Mouse (Mus musculus): ENCODE measurements around the gene St3gal6. TPM values are rescaled to one million over a fixed set of nuclear protein-coding genes. Genes with fewer than 3 reads are reported as not detected.

St3gal6 gene
- polyA plus RNA-seq, 1 experiment from 2014 or later = 14.7 TPM

GRCm38 (mm10) chr16:58456445-58456844, 67.6 kb downstream of the St3gal6 start:
- H3K36me3 ChIP-seq (ENCODE audit: control insufficient read depth, insufficient read depth, low read length) = 0 out of 2 replicates have a peak, but pooled peaks cover 2% of the 10 kb centered on the region
- H3K4me1 ChIP-seq (ENCODE audit: control insufficient read depth, insufficient read depth, low read length) = no peaks in the 10 kb centered on the region
- H3K4me2 ChIP-seq (ENCODE audit: low read depth, low read length) = no peak overlapping the region
- H3K27ac ChIP-seq (ENCODE audit: low read length) = no peak overlapping the region
- ATAC-seq (ENCODE audit: insufficient read depth, low FRiP score) = no peak
- WGBS = 79% methylated on average over 5 of the region's 5 CpGs
- no peaks in the 10 kb centered on the region for H3K27me3 ChIP-seq (ENCODE audit: control insufficient read depth, insufficient read depth, low read length)
- H3K9ac ChIP-seq (ENCODE audit: low read length) = no peak overlapping the region
- no peak overlapping the region for H3K4me3 ChIP-seq (replicated peaks; ENCODE audit: low read length)
- H3K9me3 ChIP-seq (replicated peaks; ENCODE audit: control insufficient read depth, low read length) = no peaks in the 10 kb centered on the region

GRCm38 (mm10) chr16:58455118-58455517, 68.9 kb downstream of the St3gal6 start:
- peaks cover 8% of the 10 kb centered on the region for H3K36me3 ChIP-seq (ENCODE audit: control insufficient read depth, insufficient read depth, low read length)
- ATAC-seq (ENCODE audit: insufficient read depth, low FRiP score) = no peak
- no peak overlapping the region for H3K4me3 ChIP-seq (replicated peaks; ENCODE audit: low read length)
- no peaks in the 10 kb centered on the region for H3K27me3 ChIP-seq (ENCODE audit: control insufficient read depth, insufficient read depth, low read length)
- no peaks in the 10 kb centered on the region for H3K4me1 ChIP-seq (ENCODE audit: control insufficient read depth, insufficient read depth, low read length)
- no peak overlapping the region for H3K9ac ChIP-seq (ENCODE audit: low read length)
- 79% methylated on average over 5 of the region's 5 CpGs for WGBS
- no peak overlapping the region for H3K27ac ChIP-seq (ENCODE audit: low read length)
- no peak overlapping the region for H3K4me2 ChIP-seq (ENCODE audit: low read depth, low read length)
- H3K9me3 ChIP-seq (replicated peaks; ENCODE audit: control insufficient read depth, low read length) = no peaks in the 10 kb centered on the region

GRCm38 (mm10) chr16:58454617-58455016, 69.4 kb downstream of the St3gal6 start:
- no peaks in the 10 kb centered on the region for H3K9me3 ChIP-seq (replicated peaks; ENCODE audit: control insufficient read depth, low read length)
- WGBS = 54% methylated on average over 8 of the region's 8 CpGs
- no peak overlapping the region for H3K27ac ChIP-seq (ENCODE audit: low read length)
- no peak overlapping the region for H3K9ac ChIP-seq (ENCODE audit: low read length)
- H3K27me3 ChIP-seq (ENCODE audit: control insufficient read depth, insufficient read depth, low read length) = no peaks in the 10 kb centered on the region
- ATAC-seq (ENCODE audit: insufficient read depth, low FRiP score) = no peak
- H3K4me3 ChIP-seq (replicated peaks; ENCODE audit: low read length) = no peak overlapping the region
- peaks cover 8% of the 10 kb centered on the region for H3K36me3 ChIP-seq (ENCODE audit: control insufficient read depth, insufficient read depth, low read length)
- H3K4me1 ChIP-seq (ENCODE audit: control insufficient read depth, insufficient read depth, low read length) = no peaks in the 10 kb centered on the region
- no peak overlapping the region for H3K4me2 ChIP-seq (ENCODE audit: low read depth, low read length)

GRCm38 (mm10) chr16:58453820-58454219, 70.2 kb downstream of the St3gal6 start:
- no peak overlapping the region for H3K4me2 ChIP-seq (ENCODE audit: low read depth, low read length)
- H3K9me3 ChIP-seq (replicated peaks; ENCODE audit: control insufficient read depth, low read length) = no peaks in the 10 kb centered on the region
- no peak overlapping the region for H3K27ac ChIP-seq (ENCODE audit: low read length)
- no peak overlapping the region for H3K4me3 ChIP-seq (replicated peaks; ENCODE audit: low read length)
- no peak for ATAC-seq (ENCODE audit: insufficient read depth, low FRiP score)
- H3K36me3 ChIP-seq (ENCODE audit: control insufficient read depth, insufficient read depth, low read length) = peaks cover 8% of the 10 kb centered on the region
- no peak overlapping the region for H3K9ac ChIP-seq (ENCODE audit: low read length)
- no peaks in the 10 kb centered on the region for H3K27me3 ChIP-seq (ENCODE audit: control insufficient read depth, insufficient read depth, low read length)
- H3K4me1 ChIP-seq (ENCODE audit: control insufficient read depth, insufficient read depth, low read length) = no peaks in the 10 kb centered on the region

GRCm38 (mm10) chr16:58453138-58453537, 70.9 kb downstream of the St3gal6 start:
- no peaks in the 10 kb centered on the region for H3K27me3 ChIP-seq (ENCODE audit: control insufficient read depth, insufficient read depth, low read length)
- H3K4me1 ChIP-seq (ENCODE audit: control insufficient read depth, insufficient read depth, low read length) = no peaks in the 10 kb centered on the region
- no peaks in the 10 kb centered on the region for H3K9me3 ChIP-seq (replicated peaks; ENCODE audit: control insufficient read depth, low read length)
- peaks cover 8% of the 10 kb centered on the region for H3K36me3 ChIP-seq (ENCODE audit: control insufficient read depth, insufficient read depth, low read length)
- H3K27ac ChIP-seq (ENCODE audit: low read length) = no peak overlapping the region
- no peak overlapping the region for H3K4me3 ChIP-seq (replicated peaks; ENCODE audit: low read length)
- 65% methylated on average over 3 of the region's 3 CpGs for WGBS
- no peak overlapping the region for H3K4me2 ChIP-seq (ENCODE audit: low read depth, low read length)
- ATAC-seq (ENCODE audit: insufficient read depth, low FRiP score) = no peak
- no peak overlapping the region for H3K9ac ChIP-seq (ENCODE audit: low read length)

GRCm38 (mm10) chr16:58451647-58452046, 72.4 kb downstream of the St3gal6 start:
- Histone ChIP-seq H3K9ac (ENCODE audit: low read length) (no peak overlapping the region), H3K4me2 (ENCODE audit: low read depth, low read length) (no peak overlapping the region), H3K4me1 (ENCODE audit: control insufficient read depth, insufficient read depth, low read length) (no peaks in the 10 kb centered on the region), H3K36me3 (ENCODE audit: control insufficient read depth, insufficient read depth, low read length) (peaks cover 12% of the 10 kb centered on the region), H3K27ac (ENCODE audit: low read length) (no peak overlapping the region), H3K9me3 (replicated peaks; ENCODE audit: control insufficient read depth, low read length) (no peaks in the 10 kb centered on the region), H3K4me3 (replicated peaks; ENCODE audit: low read length) (no peak overlapping the region), H3K27me3 (ENCODE audit: control insufficient read depth, insufficient read depth, low read length) (no peaks in the 10 kb centered on the region)
- no peak for ATAC-seq (ENCODE audit: insufficient read depth, low FRiP score)
- 91% methylated on average over 5 of the region's 5 CpGs for WGBS

- no peaks in the 10 kb centered on the region for H3K4me1 ChIP-seq (ENCODE audit: control insufficient read depth, insufficient read depth, low read length)
- no peak overlapping the region for H3K27ac ChIP-seq (ENCODE audit: low read length)
- no peaks in the 10 kb centered on the region for H3K27me3 ChIP-seq (ENCODE audit: control insufficient read depth, insufficient read depth, low read length)
- H3K4me2 ChIP-seq (ENCODE audit: low read depth, low read length) = no peak overlapping the region
- no peak overlapping the region for H3K9ac ChIP-seq (ENCODE audit: low read length)
- WGBS = 69% methylated on average over 6 of the region's 6 CpGs
- no peak for ATAC-seq (ENCODE audit: insufficient read depth, low FRiP score)
- peaks cover 12% of the 10 kb centered on the region for H3K36me3 ChIP-seq (ENCODE audit: control insufficient read depth, insufficient read depth, low read length)
- no peak overlapping the region for H3K4me3 ChIP-seq (replicated peaks; ENCODE audit: low read length)
- H3K9me3 ChIP-seq (replicated peaks; ENCODE audit: control insufficient read depth, low read length) = no peaks in the 10 kb centered on the region
These were observed 73.4 kb downstream of the St3gal6 start for GRCm38 (mm10) chr16:58450648-58451047.

- Histone ChIP-seq H3K4me3 (replicated peaks; ENCODE audit: low read length) (no peak overlapping the region), H3K27me3 (ENCODE audit: control insufficient read depth, insufficient read depth, low read length) (no peaks in the 10 kb centered on the region), H3K36me3 (ENCODE audit: control insufficient read depth, insufficient read depth, low read length) (peaks cover 12% of the 10 kb centered on the region), H3K27ac (ENCODE audit: low read length) (no peak overlapping the region), H3K4me2 (ENCODE audit: low read depth, low read length) (no peak overlapping the region), H3K9me3 (replicated peaks; ENCODE audit: control insufficient read depth, low read length) (no peaks in the 10 kb centered on the region), H3K4me1 (ENCODE audit: control insufficient read depth, insufficient read depth, low read length) (no peaks in the 10 kb centered on the region), H3K9ac (ENCODE audit: low read length) (no peak overlapping the region)
- no peak for ATAC-seq (ENCODE audit: insufficient read depth, low FRiP score)
- 88% methylated on average over 4 of the region's 4 CpGs for WGBS
These were observed 75.0 kb downstream of the St3gal6 start for GRCm38 (mm10) chr16:58449073-58449472.

- H3K9ac ChIP-seq (ENCODE audit: low read length) = no peak overlapping the region
- no peak overlapping the region for H3K4me3 ChIP-seq (replicated peaks; ENCODE audit: low read length)
- H3K4me2 ChIP-seq (ENCODE audit: low read depth, low read length) = no peak overlapping the region
- ATAC-seq (ENCODE audit: insufficient read depth, low FRiP score) = peak; percentile 90
- H3K4me1 ChIP-seq (ENCODE audit: control insufficient read depth, insufficient read depth, low read length) = no peaks in the 10 kb centered on the region
- H3K9me3 ChIP-seq (replicated peaks; ENCODE audit: control insufficient read depth, low read length) = no peaks in the 10 kb centered on the region
- peaks cover 11% of the 10 kb centered on the region for H3K36me3 ChIP-seq (ENCODE audit: control insufficient read depth, insufficient read depth, low read length)
- peak overlapping the region; percentile 57; the same call in 1 of the 2 replicates for H3K27ac ChIP-seq (ENCODE audit: low read length)
- no peaks in the 10 kb centered on the region for H3K27me3 ChIP-seq (ENCODE audit: control insufficient read depth, insufficient read depth, low read length)
- WGBS = 69% methylated on average over 4 of the region's 4 CpGs
These were observed 77.5 kb downstream of the St3gal6 start for GRCm38 (mm10) chr16:58446281-58447259.
